Mouse (Mus musculus) layer of hippocampus, postnatal 14 days (tissue): ENCODE results near the gene Zdhhc9. TPM values are rescaled to one million over a fixed set of nuclear protein-coding genes. Genes with fewer than 3 reads are reported as not detected.
"Not testable (repeated sequence)": the region's sequence is repeated elsewhere in the genome, so short reads cannot be mapped to it uniquely, and the experiment has no call there.

Experiments used
- DNase-seq, 2 experiments: peaks; one replicate each; pipeline ENCODE4 v3.0.0; 2021 to 2022; ENCODE audit warnings: low spot score in 2 of 2, mixed read lengths in 1 of 2
- long read RNA-seq, 2 experiments: library from polyadenylated mRNA; stranded (forward); transcript quantifications; one replicate each; pipeline ENCODE4 v2.0.0; 2021
- total RNA-seq, 2 experiments: library from RNA; stranded (reverse); gene quantifications; 2 replicates each; pipeline ENCODE4 v1.2.3; 2021

The Zdhhc9 gene
- 10 to 100 TPM; 52.2 to 54.3 TPM for total RNA-seq
- long read RNA-seq, experiment 1, transcript Zdhhc9-201 (10 exons, 2,982 nt) = major isoform, 11 of 15 reads
- long read RNA-seq, experiment 1, partial matches to known transcripts = 1 of 15 reads
- long read RNA-seq, experiment 1, other reads (novel, unspliced or antisense) = 3 of 15 reads
- long read RNA-seq, experiment 2, transcript Zdhhc9-201 (10 exons, 2,982 nt) = major isoform, 19 of 30 reads
- long read RNA-seq, experiment 2, partial matches to known transcripts = 1 of 30 reads
- long read RNA-seq, experiment 2, other reads (novel, unspliced or antisense) = 10 of 30 reads

- DNase-seq = peak; percentile 83 to 92
Observed at GRCm38 (mm10) chrX:48208519-48209185, at the start of gene Zdhhc9. TSS of gene Zdhhc9 (minus strand) at chrX:48208878.

- no peak for DNase-seq
Observed at GRCm38 (mm10) chrX:48257011-48257410, 48.3 kb upstream of the Zdhhc9 start.

DNA sequence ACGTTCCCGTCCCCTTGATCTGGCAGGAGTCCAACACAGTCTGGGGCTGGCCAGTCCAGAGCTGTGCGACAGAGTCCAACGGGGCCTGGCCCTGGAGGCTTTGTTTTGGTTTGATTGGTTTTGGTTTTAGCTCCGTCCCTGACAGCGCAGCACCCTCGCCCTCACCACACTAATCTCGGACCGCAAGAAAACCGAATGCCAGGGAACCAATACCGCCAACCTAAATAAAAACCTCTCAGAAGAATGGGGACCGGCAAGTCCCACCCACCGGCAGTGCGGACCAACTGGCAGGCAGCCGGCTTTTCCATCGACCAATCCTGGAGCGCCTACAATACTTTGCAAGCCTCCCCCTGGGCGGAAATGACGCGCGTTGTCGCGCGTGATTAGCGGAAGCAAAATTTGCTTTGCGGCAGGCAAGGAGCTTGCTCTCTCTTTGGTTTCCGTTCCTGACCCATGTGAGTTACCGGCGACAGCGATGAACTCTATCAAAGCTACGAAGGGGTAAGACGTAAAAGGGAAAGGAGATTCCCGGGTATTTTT lies 47.9 kb upstream of the Zdhhc9 start, which contains the start of gene Utp14a:
Gene Utp14a, plus strand, starts transcription at position 395 of the 540 bp plus-strand sequence.
- DNase-seq = peak; percentile 89 to 98

GRCm38 (mm10) chrX:48255830-48256428 lies 47.3 kb upstream of the Zdhhc9 start:
- no peak for DNase-seq

- no peak for DNase-seq
Observed at GRCm38 (mm10) chrX:48234417-48234816, 25.7 kb upstream of the Zdhhc9 start.

GRCm38 (mm10) chrX:48226225-48226624 lies 17.5 kb upstream of the Zdhhc9 start:
- no peak for DNase-seq

DNA sequence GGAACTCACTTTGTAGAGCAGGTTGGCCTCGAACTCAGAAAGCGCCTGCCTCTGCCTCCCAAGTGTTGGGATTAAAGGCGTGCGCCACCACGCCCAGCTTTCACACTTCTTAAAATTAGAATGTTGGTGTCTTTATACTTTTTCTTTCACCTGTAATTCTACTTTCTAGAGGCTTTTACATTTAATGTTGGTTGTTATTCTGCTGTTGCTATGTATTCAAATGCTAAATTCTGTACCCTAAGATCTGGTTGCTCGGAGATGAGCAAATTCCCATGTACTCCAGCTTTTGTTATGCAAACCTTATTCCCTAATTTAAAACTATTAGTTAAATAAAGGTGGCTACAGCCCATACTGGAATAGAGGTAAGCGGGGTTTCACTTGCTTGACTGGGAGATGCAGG lies 14.0 kb upstream of the Zdhhc9 start:
- no peak for DNase-seq

DNA sequence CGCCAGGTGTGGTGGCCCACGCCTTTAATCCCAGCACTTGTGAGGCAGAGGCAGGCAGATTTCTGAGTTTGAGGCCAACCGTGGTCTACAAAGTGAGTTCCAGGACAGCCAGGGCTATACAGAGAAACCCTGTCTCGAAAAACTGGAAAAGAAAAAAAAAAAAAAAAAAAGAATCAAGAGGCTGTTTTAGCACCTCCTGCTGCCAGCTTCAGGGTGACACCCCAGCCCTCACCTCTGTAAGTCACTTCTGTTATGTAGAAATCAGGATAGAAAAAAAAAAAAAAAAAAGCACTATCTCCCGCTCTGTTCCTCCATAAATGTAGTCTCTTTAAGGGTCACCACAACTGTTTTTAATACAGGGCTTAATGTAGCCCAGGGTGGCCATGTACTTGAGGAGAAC lies 10.8 kb upstream of the Zdhhc9 start:
- no peak for DNase-seq

GRCm38 (mm10) chrX:48209746-48210145 lies 1.1 kb upstream of the Zdhhc9 start:
- DNase-seq = not testable (repeated sequence)

DNA sequence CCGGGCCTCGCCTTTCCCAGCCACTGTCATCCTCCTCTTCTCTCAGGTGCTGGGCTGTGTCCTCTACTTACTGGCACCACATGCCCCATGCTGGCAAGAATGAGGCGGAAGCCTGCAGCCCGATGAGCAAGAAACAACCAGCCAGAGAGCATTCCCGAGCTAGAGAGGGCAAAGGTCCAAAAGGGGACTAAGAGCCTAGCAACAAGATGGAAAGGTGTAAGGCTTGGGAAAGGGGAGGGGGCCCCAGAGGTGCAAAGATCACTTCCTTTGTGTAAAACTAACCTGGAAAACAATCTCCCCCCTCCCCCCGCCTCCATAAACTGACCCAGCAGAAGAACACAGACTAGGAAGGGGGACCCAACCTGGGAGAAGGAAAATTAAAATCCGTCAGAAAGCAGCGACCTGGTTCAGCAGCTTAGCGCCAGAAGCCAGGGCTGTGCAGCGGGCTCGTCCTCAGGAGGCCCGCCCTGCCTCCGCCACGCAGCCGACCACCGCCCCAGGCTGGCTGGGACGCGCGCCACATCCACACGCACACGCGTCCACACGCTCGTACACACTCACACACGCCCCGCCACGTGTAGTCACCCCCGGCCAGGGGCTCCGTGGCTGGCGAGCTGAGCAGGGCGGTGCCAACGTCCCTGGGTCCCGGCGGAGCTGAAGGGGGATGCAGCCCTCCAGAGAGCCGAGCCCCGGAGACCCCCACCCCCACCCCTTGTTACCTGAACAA lies 754 bp downstream of the Zdhhc9 start:
- DNase-seq = peak; percentile 11 to 12

- no peak for DNase-seq
Observed at GRCm38 (mm10) chrX:48204469-48204868, 4.2 kb downstream of the Zdhhc9 start.

DNA sequence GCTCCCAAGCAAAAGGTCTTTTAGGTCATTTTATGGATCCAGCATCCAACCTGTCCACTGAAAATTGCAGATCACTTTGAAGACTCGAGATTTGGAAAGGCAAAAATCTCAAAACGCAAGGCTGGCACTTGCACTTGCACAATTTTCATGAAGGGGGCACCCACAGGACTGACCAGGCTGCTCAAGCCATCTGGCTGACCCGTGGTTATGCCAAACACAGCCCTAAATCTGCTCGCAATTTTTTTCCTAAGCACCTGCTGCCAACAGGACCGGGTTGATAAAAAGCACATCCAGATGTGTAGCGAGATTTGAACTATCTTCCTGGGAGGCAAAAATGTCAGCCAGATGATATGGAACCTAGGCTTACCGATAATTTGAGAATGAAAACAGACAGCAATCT lies 4.9 kb downstream of the Zdhhc9 start:
- DNase-seq = no peak

GRCm38 (mm10) chrX:48202995-48203394 lies 5.7 kb downstream of the Zdhhc9 start:
- DNase-seq = no peak

DNA sequence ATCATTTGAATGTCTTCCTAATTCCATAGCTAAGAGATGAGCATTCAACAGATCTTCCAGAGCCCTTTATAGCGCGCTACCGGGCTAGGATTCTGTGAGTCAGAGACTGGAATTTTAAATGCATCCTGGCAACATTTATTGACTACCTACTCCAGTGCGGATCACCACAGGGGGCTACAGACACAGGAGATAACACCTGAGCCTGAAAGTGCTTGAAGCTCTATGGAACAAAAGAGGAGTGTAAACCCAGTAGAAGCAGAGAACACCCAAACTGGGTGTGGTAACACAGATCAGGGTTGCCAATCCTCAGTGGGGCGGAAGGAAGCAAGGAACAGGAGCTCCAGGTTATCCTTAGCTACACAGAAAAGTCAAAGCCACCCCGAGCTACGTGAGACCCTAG lies 6.2 kb downstream of the Zdhhc9 start:
- DNase-seq = no peak

DNA sequence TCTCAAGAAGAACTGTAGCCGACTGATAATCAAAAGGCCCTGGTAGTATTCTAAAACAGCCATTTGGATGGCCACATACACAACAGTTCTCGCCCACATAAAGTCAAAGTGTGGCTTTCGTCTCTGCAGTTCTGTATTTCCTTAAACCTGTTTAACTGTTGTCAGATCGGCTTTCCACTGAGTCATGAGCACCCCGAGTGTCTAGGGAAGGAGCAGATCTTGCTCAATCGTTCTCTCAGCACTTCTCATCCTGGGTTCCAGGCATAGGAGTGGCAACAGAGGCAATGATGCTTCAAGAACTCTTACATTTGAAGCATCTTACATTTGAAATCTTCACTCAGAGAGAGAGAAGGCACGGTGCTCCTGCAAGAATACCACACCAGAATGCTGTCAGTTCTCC lies 6.7 kb downstream of the Zdhhc9 start:
- no peak for DNase-seq

DNA sequence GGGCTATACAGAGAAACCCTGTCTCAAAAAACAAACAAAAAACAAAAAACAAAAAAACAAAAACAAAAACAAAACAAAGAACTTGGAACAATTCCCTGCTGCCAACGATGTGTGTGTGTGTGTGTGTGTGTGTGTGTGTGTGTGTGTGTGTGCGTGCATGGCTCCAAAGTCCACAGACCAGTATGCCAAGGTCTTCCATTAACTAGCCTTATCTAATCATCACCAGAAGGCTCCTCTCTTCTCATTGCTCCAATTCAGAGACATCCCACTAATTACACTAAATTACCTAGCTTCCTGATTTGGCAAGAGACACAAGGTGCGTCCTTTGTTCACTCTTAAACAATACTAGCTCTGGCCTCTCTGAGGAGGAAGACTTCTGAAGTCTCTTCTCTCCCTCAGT lies 8.0 kb downstream of the Zdhhc9 start:
- no peak for DNase-seq

GRCm38 (mm10) chrX:48199026-48199425 lies 9.7 kb downstream of the Zdhhc9 start:
- DNase-seq = peak in 1 of 2 experiments; percentile 13

DNA sequence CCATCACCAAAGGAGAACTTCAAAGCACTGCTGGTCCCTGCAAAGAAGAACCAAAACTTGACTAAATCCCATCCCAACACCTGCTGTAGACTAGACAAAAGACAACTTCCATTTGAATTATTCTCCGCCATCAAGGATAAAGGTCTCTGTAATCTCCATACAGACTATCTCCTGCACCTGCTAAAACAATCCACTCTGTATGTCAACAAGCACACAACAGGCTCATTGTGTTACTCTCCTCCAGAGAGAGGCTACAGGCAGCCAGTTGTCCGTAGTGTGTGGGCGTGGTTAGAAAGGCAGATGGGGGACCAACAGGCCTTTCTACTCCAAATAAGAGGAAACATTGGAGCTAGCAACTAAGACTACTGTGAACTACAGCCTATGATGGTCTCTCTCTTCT lies 10.8 kb downstream of the Zdhhc9 start:
- no peak for DNase-seq

DNA sequence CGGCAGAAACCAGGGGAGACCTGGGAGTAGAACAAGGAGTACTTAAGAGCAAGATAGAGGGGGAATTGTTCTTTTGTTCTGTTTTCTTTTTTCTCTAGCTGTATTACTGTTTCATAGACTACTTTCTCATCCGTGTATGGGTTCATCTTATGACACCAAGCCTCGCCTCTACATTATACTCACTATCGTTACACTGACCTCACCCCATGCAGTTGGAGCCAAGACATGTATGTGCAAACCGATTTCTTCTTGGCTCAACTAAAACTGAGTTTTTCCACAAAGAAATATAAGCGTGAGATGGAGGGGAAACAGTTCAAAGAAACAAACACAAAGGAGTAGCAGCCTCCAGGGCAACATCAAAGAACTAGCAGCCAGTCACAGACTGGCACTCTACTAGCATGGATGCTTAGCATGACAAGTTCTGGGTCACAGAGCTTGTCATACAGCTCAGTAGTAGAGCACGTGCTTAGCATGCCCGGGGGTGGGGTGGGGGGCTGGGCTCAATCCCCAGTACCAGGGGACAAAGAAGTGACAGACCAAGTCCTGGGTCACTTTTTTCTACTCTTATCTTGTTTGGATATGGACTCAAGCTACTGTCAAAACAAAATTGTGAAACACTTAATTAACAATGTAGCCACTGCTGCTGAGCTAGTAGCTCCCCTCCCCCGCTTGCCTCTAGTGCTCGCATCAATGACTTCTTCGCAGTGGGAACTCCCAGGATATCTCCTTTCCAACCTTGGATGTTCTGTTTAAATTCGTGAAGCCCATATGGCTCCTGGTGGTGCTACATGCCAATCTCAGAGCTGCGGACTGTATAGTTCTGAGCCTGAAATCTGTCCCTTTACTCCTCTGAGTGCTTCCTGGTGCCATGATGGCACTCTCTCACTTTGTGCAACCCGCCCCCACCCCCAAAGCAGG lies 15.2 kb downstream of the Zdhhc9 start:
- no peak for DNase-seq

- DNase-seq = no peak
Observed at GRCm38 (mm10) chrX:48191261-48191660, 17.4 kb downstream of the Zdhhc9 start.
